Mouse (Mus musculus) lung, embryonic 16.5 days (tissue): ENCODE data around the gene Amz1. TPM values are rescaled to one million over a fixed set of nuclear protein-coding genes. Genes with fewer than 3 reads are reported as not detected.

Experiments
- ATAC-seq: fragments of 200-750 bp; cut with Nextera tagmentation; 2 replicates; pipeline ENCODE4 v1.8.0; 2017; ENCODE audit warnings: low read depth, mild to moderate bottlenecking, moderate library complexity
- H3K27ac ChIP-seq: fragments of 300-500 bp; sonication (generic); 2 replicates; pipeline ENCODE4 v1.5.1; 2014; ENCODE audit warnings: mild to moderate bottlenecking, control low read depth, low read length
- H3K27me3 ChIP-seq: fragments of 300-500 bp; sonication (generic); 2 replicates; pipeline ENCODE4 v1.6.1; 2014; ENCODE audit warnings: low read depth, low read length, mixed read lengths; ENCODE audit not compliant: control insufficient read depth, insufficient read depth
- H3K36me3 ChIP-seq: fragments of 300-500 bp; sonication (generic); 2 replicates; pipeline ENCODE4 v1.6.1; 2014; ENCODE audit warnings: low read length; ENCODE audit not compliant: control insufficient read depth, insufficient read depth
- H3K4me1 ChIP-seq: fragments of 300-500 bp; sonication (generic); replicated peaks from 2 replicates; pipeline ENCODE4 v1.6.1; 2014; ENCODE audit warnings: low read length, mixed read lengths; ENCODE audit not compliant: control insufficient read depth, insufficient read depth
- H3K4me2 ChIP-seq: fragments of 300-500 bp; sonication (generic); 2 replicates; pipeline ENCODE4 v1.6.1; 2014; ENCODE audit warnings: low read depth, low read length, control low read depth
- H3K4me3 ChIP-seq: fragments of 300-500 bp; sonication (generic); 2 replicates; pipeline ENCODE4 v1.5.1; 2014; ENCODE audit warnings: mild to moderate bottlenecking, low read length, control low read depth
- H3K9ac ChIP-seq: fragments of 300-500 bp; sonication (generic); 2 replicates; pipeline ENCODE4 v1.6.1; 2014; ENCODE audit warnings: low read length, control low read depth
- H3K9me3 ChIP-seq: fragments of 300-500 bp; sonication (generic); 2 replicates; pipeline ENCODE4 v1.6.1; 2016; ENCODE audit warnings: low read length; ENCODE audit not compliant: control insufficient read depth
- WGBS: fragments of 180-500 bp; shearing (Covaris S2); extraction: QIAGEN DNeasy Blood & Tissue Kit; methylation state at CpG from one replicate; pipeline ENCODE4 v1.1.7; 2014; 5-methylcytosine and 5-hydroxymethylcytosine counted together
- polyA plus RNA-seq: library from polyadenylated mRNA; unstranded; fragments of >200 nt; fragmentation: Nextera tagmentation; extraction: Ambion mirVana; gene quantifications from 2 replicates; pipeline ENCODE4 v1.2.1, GENCODE M21; 2015

Gene Amz1
- polyA plus RNA-seq, 1 experiment from 2014 or later: 1.4 TPM

DNA sequence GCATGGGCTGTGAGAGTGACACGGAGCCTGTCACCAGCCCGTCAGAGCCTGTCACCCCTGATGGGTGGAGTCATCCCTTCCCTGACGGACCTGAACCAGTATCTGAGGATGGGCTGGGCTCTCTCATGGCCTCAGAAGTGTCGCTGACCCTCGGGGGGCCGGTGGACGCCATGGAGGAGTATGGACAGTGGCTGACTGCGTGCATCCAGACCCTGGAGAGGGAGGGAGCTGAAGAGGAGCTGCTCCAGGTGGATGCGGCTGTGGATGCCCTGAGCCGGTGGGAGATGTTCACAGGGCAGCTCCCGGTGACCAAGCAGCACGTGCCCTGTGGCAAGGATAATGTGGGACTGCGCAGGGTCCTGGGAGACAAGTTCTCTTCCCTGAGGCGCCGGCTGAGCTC is 28.1 kb downstream of the Amz1 start:
- H3K36me3 ChIP-seq: no peaks in the 10 kb centered on the region
- H3K9me3 ChIP-seq: no peaks in the 10 kb centered on the region
- no peak overlapping the region for H3K4me2 ChIP-seq
- ATAC-seq: no peak
- no peak overlapping the region for H3K9ac ChIP-seq
- H3K4me1 ChIP-seq: peaks cover 6% of the 10 kb centered on the region
- H3K4me3 ChIP-seq: no peak overlapping the region
- WGBS: 93% methylated on average over 15 of the region's 15 CpGs
- H3K27ac ChIP-seq: no peak overlapping the region
- no peaks in the 10 kb centered on the region for H3K27me3 ChIP-seq

GRCm38 (mm10) chr5:140752639-140753038 is 28.7 kb downstream of the Amz1 start:
- Histone ChIP-seq H3K9me3 (no peaks in the 10 kb centered on the region), H3K27me3 (no peaks in the 10 kb centered on the region), H3K4me1 (peaks cover 6% of the 10 kb centered on the region), H3K27ac (peak overlapping the region; percentile 71), H3K9ac (no peak overlapping the region), H3K4me3 (no peak overlapping the region), H3K36me3 (no peaks in the 10 kb centered on the region), H3K4me2 (no peak overlapping the region)
- no peak for ATAC-seq
- 95% methylated on average over 3 of the region's 3 CpGs for WGBS

GRCm38 (mm10) chr5:140753223-140753622 is 29.3 kb downstream of the Amz1 start:
- peak; percentile 21; the same call in 1 of the 2 replicates for ATAC-seq
- no peaks in the 10 kb centered on the region; the same call in 1 of the 2 replicates for H3K36me3 ChIP-seq
- no peaks in the 10 kb centered on the region for H3K9me3 ChIP-seq
- H3K9ac ChIP-seq: no peak overlapping the region
- WGBS: 62% methylated on average over 5 of the region's 5 CpGs
- no peaks in the 10 kb centered on the region for H3K27me3 ChIP-seq
- H3K4me3 ChIP-seq: no peak overlapping the region
- no peak overlapping the region for H3K4me2 ChIP-seq
- H3K4me1 ChIP-seq: peaks cover 6% of the 10 kb centered on the region
- peak overlapping the region; percentile 71 for H3K27ac ChIP-seq

DNA sequence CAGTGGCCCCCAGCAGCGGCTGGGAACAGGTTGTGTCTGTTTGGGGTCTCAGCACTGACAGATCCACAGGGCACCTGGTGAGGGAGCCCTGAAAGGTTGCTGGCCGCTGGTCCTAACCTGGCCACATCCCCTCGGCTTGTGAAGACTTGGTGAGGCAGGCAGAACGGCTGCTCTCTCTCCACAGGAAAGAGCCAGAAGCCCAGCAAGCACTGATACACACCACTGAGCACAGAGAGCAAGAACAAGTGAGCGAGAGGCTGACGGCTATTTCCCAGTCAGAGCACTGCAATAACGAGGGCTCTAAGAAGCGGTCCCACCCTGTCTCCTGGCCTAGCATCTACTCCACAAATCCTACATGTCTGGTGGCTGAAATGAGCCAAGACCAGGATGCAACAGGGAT is 34.9 kb downstream of the Amz1 start:
- no peak overlapping the region for H3K4me2 ChIP-seq
- no peak overlapping the region for H3K27ac ChIP-seq
- no peak for ATAC-seq
- H3K36me3 ChIP-seq: peaks cover 23% of the 10 kb centered on the region
- no peaks in the 10 kb centered on the region for H3K9me3 ChIP-seq
- H3K27me3 ChIP-seq: no peaks in the 10 kb centered on the region
- H3K4me3 ChIP-seq: no peak overlapping the region
- WGBS: 84% methylated on average over 8 of the region's 8 CpGs
- no peak overlapping the region for H3K9ac ChIP-seq
- no peaks in the 10 kb centered on the region for H3K4me1 ChIP-seq

GRCm38 (mm10) chr5:140762540-140762939 is 38.6 kb downstream of the Amz1 start:
- Histone ChIP-seq H3K36me3 (peaks cover 25% of the 10 kb centered on the region), H3K27ac (no peak overlapping the region)
- ATAC-seq: no peak

DNA sequence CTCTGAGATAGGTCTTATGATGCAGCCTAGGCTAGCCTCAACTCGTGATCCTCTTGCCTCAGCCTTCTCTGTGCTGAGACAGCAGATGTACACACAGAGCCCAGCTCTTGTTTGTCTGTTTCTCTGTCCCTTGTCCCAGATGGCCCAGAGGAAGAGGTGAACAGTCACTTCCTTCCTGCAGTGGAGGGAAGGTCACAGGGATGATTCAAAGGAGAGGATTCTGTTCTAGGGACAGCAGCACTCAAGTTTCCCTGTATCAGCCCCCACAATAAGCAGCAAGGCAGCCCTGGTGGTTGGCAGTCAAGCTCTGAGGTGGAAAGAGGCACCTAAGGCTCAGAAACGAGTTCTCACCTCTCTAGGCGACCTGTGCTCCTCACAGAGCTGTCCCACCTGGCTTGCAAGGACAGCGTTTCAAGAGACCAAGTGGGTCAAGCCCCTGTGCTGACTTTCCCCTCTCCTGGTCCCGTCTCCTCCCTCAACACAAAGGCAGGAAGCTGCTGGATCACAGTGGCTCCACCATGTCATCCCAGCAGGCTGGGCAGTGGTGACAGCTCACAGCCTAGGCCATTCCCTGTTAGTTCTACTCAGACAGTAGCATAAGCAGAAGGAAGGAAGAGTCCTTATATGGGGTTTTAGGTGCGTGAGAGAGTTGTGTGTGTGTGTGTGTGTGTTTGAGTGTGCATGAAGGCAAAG is 41.1 kb downstream of the Amz1 start:
- no peak overlapping the region for H3K4me2 ChIP-seq
- ATAC-seq: peak; percentile 56
- no peak overlapping the region for H3K4me3 ChIP-seq
- H3K9ac ChIP-seq: no peak overlapping the region
- WGBS: 50% methylated on average over 6 of the region's 6 CpGs
- peaks cover 9% of the 10 kb centered on the region; the same call in 1 of the 2 replicates for H3K36me3 ChIP-seq
- no peaks in the 10 kb centered on the region for H3K9me3 ChIP-seq
- peak overlapping the region; percentile 84 for H3K27ac ChIP-seq
- no peaks in the 10 kb centered on the region for H3K27me3 ChIP-seq
- H3K4me1 ChIP-seq: peaks cover 22% of the 10 kb centered on the region

More at GRCm38 (mm10) chr5:140762540-140762939, 38.6 kb downstream of the Amz1 start:
- Histone ChIP-seq H3K27me3 (no peaks in the 10 kb centered on the region), H3K9ac (no peak overlapping the region), H3K4me3 (no peak overlapping the region), H3K9me3 (no peaks in the 10 kb centered on the region), H3K4me2 (no peak overlapping the region), H3K4me1 (peaks cover 4% of the 10 kb centered on the region)
- 71% methylated on average over 4 of the region's 4 CpGs for WGBS

- H3K4me2 ChIP-seq: no peak overlapping the region
- 72% methylated on average over 4 of the region's 4 CpGs for WGBS
- peaks cover 2% of the 10 kb centered on the region; the same call in 1 of the 2 replicates for H3K36me3 ChIP-seq
- no peaks in the 10 kb centered on the region for H3K27me3 ChIP-seq
- ATAC-seq: no peak
- no peak overlapping the region for H3K27ac ChIP-seq
- H3K4me1 ChIP-seq: peaks cover 26% of the 10 kb centered on the region
- no peak overlapping the region for H3K4me3 ChIP-seq
- H3K9ac ChIP-seq: no peak overlapping the region
- H3K9me3 ChIP-seq: no peaks in the 10 kb centered on the region
These were observed 42.6 kb downstream of the Amz1 start for GRCm38 (mm10) chr5:140766566-140766965.

GRCm38 (mm10) chr5:140767704-140768141 is 43.8 kb downstream of the Amz1 start:
- Histone ChIP-seq H3K4me1 (peaks cover 37% of the 10 kb centered on the region), H3K27me3 (no peaks in the 10 kb centered on the region), H3K36me3 (peaks cover 2% of the 10 kb centered on the region; the same call in 1 of the 2 replicates), H3K9me3 (no peaks in the 10 kb centered on the region), H3K27ac (peak overlapping the region; percentile 86), H3K4me3 (no peak overlapping the region), H3K4me2 (peak overlapping the region; percentile 3; the same call in 1 of the 2 replicates), H3K9ac (peak overlapping the region; percentile 29)
- peak; percentile 87 for ATAC-seq
- WGBS: 24% methylated on average over 9 of the region's 9 CpGs

DNA sequence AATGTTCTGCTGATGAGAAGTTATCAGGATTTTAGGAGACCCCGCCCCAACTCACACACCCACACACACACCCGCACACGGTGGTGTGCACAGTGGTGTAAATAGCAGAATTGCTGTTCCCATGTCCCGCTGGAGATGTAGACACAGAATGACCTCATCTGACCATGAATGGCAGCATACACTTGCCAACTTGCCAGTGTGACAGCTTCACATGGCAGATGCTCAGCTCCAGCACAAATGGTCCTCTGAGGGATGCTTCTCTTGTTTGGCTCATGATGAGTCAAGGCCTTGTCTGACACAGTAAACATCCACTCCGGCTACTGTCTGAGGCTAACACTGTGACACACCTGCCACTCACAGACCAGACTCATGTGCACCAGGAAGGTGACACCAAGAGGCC is 44.4 kb downstream of the Amz1 start:
- 56% methylated on average over 5 of the region's 5 CpGs for WGBS
- peak; percentile 1; the same call in 1 of the 2 replicates for ATAC-seq
- no peak overlapping the region; the same call in none of the 2 replicates for H3K9ac ChIP-seq
- H3K27me3 ChIP-seq: no peaks in the 10 kb centered on the region
- no peak overlapping the region for H3K4me2 ChIP-seq
- peaks cover 2% of the 10 kb centered on the region; the same call in 1 of the 2 replicates for H3K36me3 ChIP-seq
- H3K9me3 ChIP-seq: no peaks in the 10 kb centered on the region
- H3K27ac ChIP-seq: peak overlapping the region; percentile 86
- H3K4me3 ChIP-seq: no peak overlapping the region
- H3K4me1 ChIP-seq: peaks cover 37% of the 10 kb centered on the region
